Mouse (Mus musculus): Measurements from ENCODE around the gene Pfn4.
"Not testable (repeated sequence)": the region's sequence is repeated elsewhere in the genome, so short reads cannot be mapped to it uniquely, and the experiment has no call there.

The Pfn4 gene

DNA sequence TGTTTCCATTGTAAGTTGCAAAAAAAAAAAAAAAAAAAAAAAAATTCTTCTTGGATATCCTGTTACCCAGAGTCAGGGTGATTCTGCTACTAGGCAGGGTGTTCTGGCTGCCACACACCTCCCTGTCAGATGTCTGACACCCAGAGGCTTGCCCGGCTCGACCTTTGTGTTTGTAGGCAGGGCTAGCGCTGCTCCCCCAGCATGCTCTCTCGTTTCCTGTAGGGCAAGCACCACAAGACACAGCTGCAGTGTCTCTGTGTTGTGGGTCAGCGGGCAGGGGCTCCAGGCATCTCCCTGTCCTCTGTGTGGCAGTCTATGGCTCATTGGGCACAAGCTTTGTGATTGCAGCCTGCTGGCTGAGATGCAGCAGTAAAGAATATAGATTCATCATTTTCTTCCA is 14.8 kb downstream of the Pfn4 start:
- in situ Hi-C loops (cut with MboI; ENCODE audit: unreplicated experiment in 2 of 2): no loop called here

DNA sequence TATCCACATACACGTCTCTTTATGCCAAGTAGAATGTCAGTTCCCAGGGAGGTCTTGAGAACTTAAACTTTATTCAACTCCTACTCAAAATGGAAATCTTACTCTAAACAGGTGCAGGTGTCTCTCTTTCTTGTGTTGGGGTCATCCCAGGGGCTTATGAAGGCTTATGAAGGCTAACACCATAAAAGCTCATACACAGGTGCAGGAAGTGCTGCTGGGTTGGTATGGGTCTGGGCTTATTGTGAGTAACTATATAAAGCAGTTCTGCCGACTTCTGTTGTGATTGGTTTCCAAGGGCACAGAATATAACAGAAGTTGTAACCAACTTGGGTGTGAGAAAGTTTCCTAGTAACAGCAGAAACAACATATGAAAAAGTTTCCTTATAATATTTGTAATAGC is 15.6 kb downstream of the Pfn4 start:
- in situ Hi-C loops (cut with MboI; ENCODE audit: unreplicated experiment in 2 of 2): no loop called here

DNA sequence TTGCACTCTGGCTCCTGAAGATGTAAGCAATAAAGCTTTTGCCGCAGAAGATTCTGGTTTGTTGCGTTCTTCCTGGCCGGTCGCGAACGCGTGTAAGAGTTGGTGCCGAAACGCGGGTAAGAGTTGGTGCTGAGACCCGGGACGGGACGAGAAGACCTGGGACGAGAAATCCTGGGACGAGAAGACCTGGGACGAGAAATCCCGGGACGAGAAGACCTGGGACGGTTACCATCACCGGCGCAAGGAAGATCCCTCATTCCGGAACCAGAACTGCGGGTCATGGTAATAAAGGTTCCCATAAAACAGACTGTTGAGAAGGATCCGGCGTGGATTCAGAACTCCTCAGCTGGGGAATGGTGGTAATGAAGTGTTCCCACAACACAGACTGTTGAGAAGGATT is 19.3 kb downstream of the Pfn4 start:
- in situ Hi-C loops (cut with MboI; ENCODE audit: unreplicated experiment in 2 of 2): not testable (repeated sequence)

DNA sequence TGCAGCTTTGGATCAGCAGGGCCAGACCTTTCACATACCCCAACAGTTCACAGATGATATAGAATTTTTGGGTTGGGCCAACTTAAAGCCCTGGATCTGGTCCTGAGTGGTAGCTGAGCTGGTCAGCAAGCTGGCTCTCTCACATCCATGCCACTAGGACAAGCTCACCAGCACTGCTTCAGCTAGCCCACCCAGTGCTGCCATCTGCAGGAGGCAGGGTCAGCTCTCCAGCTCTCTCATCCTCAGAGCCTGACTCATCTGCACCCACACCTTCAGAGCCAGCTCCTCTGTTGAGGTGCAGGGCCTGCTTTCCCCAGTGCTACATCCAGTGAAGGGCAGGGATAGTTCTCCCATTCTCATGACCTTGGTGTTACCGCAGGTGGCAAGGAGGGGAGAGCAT is 24.9 kb downstream of the Pfn4 start:
- in situ Hi-C loops (cut with MboI; ENCODE audit: unreplicated experiment in 2 of 2): no loop called here

DNA sequence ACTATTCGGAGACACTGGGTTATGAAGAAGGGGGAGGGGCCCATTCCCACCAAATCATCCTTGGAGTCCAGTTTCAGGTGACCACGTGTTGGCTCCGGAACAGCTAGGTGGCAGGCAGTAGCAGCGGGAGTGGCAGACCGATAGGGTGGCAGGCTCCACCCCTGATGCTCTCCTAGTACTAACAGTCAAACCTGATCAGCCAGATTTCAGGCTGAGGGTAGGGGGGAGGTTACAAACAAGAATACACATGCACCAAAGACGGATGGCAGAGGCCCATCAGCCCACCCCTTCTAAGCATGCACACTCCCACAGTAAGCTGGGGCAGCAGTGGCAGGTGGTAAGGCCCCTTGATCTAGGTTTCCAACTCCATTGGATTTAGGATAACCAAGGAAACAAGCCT is 28.6 kb downstream of the Pfn4 start:
- in situ Hi-C loops (cut with MboI; ENCODE audit: unreplicated experiment in 2 of 2): not testable (repeated sequence)

DNA sequence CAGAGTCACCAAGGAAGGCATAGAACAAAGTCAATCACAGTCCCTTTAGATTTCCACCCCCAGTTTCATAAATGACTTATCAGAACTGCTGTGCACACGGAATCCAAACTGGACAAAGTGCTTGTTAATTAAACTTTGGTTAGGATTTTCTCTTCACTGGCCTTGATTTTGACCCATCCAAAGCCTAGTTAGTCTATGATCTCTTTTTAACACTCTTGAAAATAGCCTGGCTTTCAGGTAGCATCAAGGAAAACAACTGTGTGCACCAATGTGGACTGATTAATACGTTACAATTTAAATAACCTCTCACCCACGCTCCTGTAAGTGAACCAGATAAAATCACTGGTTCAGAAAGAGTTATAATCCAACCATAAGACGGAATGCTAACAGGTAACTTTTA is 42.2 kb downstream of the Pfn4 start:
- in situ Hi-C loops (cut with MboI; ENCODE audit: unreplicated experiment in 2 of 2): no loop called here

DNA sequence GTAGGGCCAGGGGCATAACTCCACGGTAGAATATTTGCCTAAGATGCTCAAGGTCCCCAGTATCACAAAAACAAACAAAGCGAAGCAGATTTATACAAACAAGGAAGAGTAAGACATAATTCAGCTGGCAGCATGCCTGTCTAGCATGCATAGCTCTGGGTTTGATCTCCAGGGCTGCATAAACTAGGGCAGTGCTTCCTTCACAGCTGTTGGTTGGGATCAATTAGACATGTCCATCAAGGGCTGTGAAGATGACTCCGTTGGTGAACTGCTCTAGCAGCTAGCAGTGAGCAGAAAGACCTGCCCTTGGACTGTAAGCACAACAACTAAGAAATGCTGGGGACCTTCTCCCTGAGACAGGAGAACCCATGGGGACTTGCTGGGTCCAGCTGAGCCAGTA is 42.9 kb downstream of the Pfn4 start:
- in situ Hi-C loops (cut with MboI; ENCODE audit: unreplicated experiment in 2 of 2): no loop called here

DNA sequence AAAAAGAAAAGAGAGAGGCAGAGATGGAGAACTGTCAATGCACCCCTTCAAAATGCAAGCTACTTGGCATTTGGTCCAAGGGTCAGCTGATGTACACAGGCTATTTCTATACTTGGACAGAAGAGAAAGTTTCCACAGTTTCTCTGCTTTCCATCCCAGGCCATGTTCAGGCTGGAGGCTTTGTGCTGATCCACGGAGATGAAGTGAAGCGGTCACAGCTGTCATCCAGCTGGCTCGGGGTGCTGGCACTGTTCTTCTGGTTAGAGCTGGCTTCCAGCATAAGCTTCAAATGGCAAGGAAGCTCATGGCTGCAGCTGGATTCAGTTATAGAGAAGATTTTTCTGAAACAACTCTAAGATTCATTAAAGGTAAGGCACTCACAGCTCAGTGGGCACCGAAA is 44.8 kb downstream of the Pfn4 start:
- in situ Hi-C loops (cut with MboI; ENCODE audit: unreplicated experiment in 2 of 2): no loop called here

- in situ Hi-C loops (cut with MboI; ENCODE audit: unreplicated experiment in 2 of 2): no loop called here
These were observed 48.0 kb downstream of the Pfn4 start for GRCm38 (mm10) chr12:4816680-4817360.

DNA sequence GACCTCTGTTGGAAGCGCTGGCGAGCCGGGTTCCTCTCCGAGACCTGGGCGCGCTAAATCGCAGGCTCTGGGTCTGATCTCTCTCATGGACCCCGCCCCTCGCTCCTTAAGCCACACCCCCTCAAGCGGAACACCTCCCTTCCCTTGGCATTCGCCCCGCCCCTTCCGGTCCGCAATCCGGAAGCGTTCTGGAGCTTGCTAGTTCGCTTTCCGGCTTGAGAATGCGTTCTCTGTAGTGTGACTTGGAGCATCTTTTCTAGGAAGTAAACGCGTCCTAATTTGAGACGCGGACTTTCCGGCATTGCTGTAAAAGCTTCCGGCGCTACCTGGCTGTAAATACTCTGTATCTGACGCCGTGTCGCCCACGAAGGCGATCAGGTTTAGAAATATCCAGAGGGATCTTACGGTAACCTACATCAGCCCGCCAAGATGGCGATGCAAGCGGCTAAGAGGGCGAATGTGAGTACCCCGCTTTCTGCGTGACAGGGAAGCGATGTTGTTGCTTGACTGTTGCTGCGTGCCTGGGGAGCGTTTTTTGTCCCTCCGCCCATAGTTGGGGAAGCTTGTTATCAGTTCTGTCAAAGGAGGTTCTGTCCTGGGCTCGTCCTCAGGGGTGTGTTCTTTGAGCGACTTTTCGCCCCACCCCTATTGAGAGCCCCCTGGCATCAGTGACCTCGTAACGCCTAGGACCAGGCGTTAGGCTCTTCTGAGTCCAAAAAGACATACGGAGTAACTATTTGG is 48.7 kb downstream of the Pfn4 start, which contains the start of gene Sf3b6:
Gene Sf3b6, plus strand, starts transcription at position 184 of the 741 bp plus-strand sequence.
- in situ Hi-C loops (cut with MboI; ENCODE audit: unreplicated experiment in 2 of 2): no loop called here

GRCm38 (mm10) chr12:4827256-4827655 is 58.4 kb downstream of the Pfn4 start:
- in situ Hi-C loops (cut with MboI; ENCODE audit: unreplicated experiment in 2 of 2): no loop called here
